Mouse (Mus musculus): Measurements from ENCODE around the gene Dnali1.

DNA sequence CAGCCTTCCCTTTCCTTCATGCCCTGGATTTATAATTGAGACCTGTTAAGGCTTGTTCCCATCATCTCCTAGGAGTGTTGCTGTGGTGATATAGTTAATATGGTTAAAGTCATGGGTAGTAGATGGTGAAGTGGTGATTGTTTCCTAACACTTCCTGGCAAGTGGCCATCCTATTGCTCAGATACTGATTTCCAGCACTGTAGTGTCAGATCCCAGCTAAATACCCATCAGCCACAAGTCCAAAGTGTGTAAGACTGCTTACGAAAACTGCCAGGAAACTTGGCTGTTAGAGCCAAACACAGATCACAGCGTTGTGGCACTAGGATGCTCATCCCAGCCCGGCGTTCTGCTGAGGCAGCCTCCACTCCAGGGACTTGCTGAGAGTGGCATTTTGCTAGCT, 31.2 kb downstream of the Dnali1 start:
- TF ChIP-seq CEBPB (IDR thresholded peaks at IDR 0.05; ENCODE audit: low read depth): no peak
- no peak for TF ChIP-seq CTCF (IDR thresholded peaks at IDR 0.05; ENCODE audit: control insufficient read depth, insufficient read depth, insufficient read length)
- TF ChIP-seq USF1 (IDR thresholded peaks at IDR 0.05; ENCODE audit: low read depth): no peak
- TF ChIP-seq MYOG (IDR thresholded peaks at IDR 0.05; ENCODE audit: control insufficient read depth, extremely low read depth, insufficient read length): no peak
- TF ChIP-seq FOSL1 (IDR thresholded peaks at IDR 0.05; ENCODE audit: insufficient read depth, low read length, poor library complexity, severe bottlenecking): no peak
- TF ChIP-seq MAX (IDR thresholded peaks at IDR 0.05): no peak
- no peak for TF ChIP-seq MYOD1 (IDR thresholded peaks at IDR 0.05; ENCODE audit: control insufficient read depth, insufficient read length, low read depth)

All from C2C12 (cell line).